Mouse (Mus musculus): ENCODE measurements around the gene Tbx3.

- no peak for TF ChIP-seq CTCF (IDR thresholded peaks at IDR 0.05; ENCODE audit: low read depth)
- no peak for TF ChIP-seq EP300 (IDR thresholded peaks at IDR 0.05; ENCODE audit: low read depth)
These were observed 1.5 kb upstream of the Tbx3 start for GRCm38 (mm10) chr5:119668913-119669411.
